Comparison of ENCODE assay signal across 20 mouse cellular contexts in genomic region chr11:65006047-65006446, GRCm38 (mm10).
"Had no signal": no experiment of that assay in that cellular context is flagged by ENCODE, and none has a peak within 500 bp of the region (broad histone marks: within the 10 kb centered on the region; RNA-seq: fewer than 3 reads in every experiment).

No protein-coding gene starts in this region.

- DNase-seq: liver; liver, embryonic 13.5 days; liver, postnatal 0 days; retina, postnatal 1 day; right cerebral cortex, adult 18-20 months; right cerebral cortex, postnatal 25 days; right cerebral cortex, postnatal 4 days; thymus, adult 2 months; thymus, postnatal 25 days; thymus, postnatal 4 days had no signal

- H3K27me3 ChIP-seq: liver, embryonic 13.5 days; liver, embryonic 15.5 days; midbrain, embryonic 12.5 days; midbrain, embryonic 15.5 days; neural tube, embryonic 13.5 days; neural tube, embryonic 15.5 days; stomach, embryonic 15.5 days had no signal

- H3K4me3 ChIP-seq: liver, embryonic 13.5 days; liver, embryonic 15.5 days; midbrain, embryonic 10.5 days; midbrain, embryonic 12.5 days; midbrain, embryonic 15.5 days; myocyte; neural tube, embryonic 13.5 days; neural tube, embryonic 15.5 days; stomach, embryonic 15.5 days had no signal

- H3K4me2 ChIP-seq: liver, embryonic 11.5 days; liver, embryonic 13.5 days; liver, embryonic 15.5 days; midbrain, embryonic 12.5 days; midbrain, embryonic 15.5 days; neural tube, embryonic 13.5 days; neural tube, embryonic 15.5 days; stomach, embryonic 15.5 days had no signal

- H3K4me1 ChIP-seq: liver, embryonic 13.5 days; liver, embryonic 15.5 days; midbrain, embryonic 12.5 days; midbrain, embryonic 15.5 days; neural tube, embryonic 13.5 days; neural tube, embryonic 15.5 days; stomach, embryonic 15.5 days had no signal

- H3K9me3 ChIP-seq: liver, embryonic 13.5 days; liver, embryonic 15.5 days; midbrain, embryonic 10.5 days; midbrain, embryonic 12.5 days; midbrain, embryonic 15.5 days; neural tube, embryonic 13.5 days; neural tube, embryonic 15.5 days; stomach, embryonic 15.5 days had no signal

- H3K9ac ChIP-seq: liver, embryonic 13.5 days; liver, embryonic 15.5 days; liver, postnatal 0 days; midbrain, embryonic 12.5 days; midbrain, embryonic 15.5 days; neural tube, embryonic 13.5 days; neural tube, embryonic 15.5 days; stomach, embryonic 15.5 days had no signal

- H3K27ac ChIP-seq: liver, embryonic 13.5 days; liver, embryonic 15.5 days; midbrain, embryonic 10.5 days; midbrain, embryonic 12.5 days; midbrain, embryonic 15.5 days; neural tube, embryonic 13.5 days; neural tube, embryonic 15.5 days; stomach, embryonic 15.5 days; stomach, postnatal 0 days had no signal

- ATAC-seq: liver, postnatal 0 days; midbrain, embryonic 15.5 days had no signal
